Mouse (Mus musculus): ENCODE measurements around the gene Msi2.

Msi2 gene

GRCm38 (mm10) chr11:88607725-88608383 is 110.5 kb downstream of the Msi2 start:
- in situ Hi-C loops (cut with MboI; ENCODE audit: low pct_unique_long_range_greater_than_20kb in 1 of 2, low sequenced_read_pairs in 2 of 2, unreplicated experiment in 1 of 2) = no loop called here

GRCm38 (mm10) chr11:88605771-88606170 is 112.5 kb downstream of the Msi2 start:
- in situ Hi-C loops (cut with MboI; ENCODE audit: low pct_unique_long_range_greater_than_20kb in 1 of 2, low sequenced_read_pairs in 2 of 2, unreplicated experiment in 1 of 2) = no loop called here

GRCm38 (mm10) chr11:88605098-88605525 is 113.2 kb downstream of the Msi2 start:
- in situ Hi-C loops (cut with MboI; ENCODE audit: low pct_unique_long_range_greater_than_20kb in 1 of 2, low sequenced_read_pairs in 2 of 2, unreplicated experiment in 1 of 2) = no loop called here

- in situ Hi-C loops (cut with MboI; ENCODE audit: low pct_unique_long_range_greater_than_20kb in 1 of 2, low sequenced_read_pairs in 2 of 2, unreplicated experiment in 1 of 2) = no loop called here
Observed at GRCm38 (mm10) chr11:88604635-88605034, 113.7 kb downstream of the Msi2 start.

GRCm38 (mm10) chr11:88603366-88603765 is 114.9 kb downstream of the Msi2 start:
- in situ Hi-C loops (cut with MboI; ENCODE audit: low pct_unique_long_range_greater_than_20kb in 1 of 2, low sequenced_read_pairs in 2 of 2, unreplicated experiment in 1 of 2) = no loop called here

GRCm38 (mm10) chr11:88602471-88603120 is 115.7 kb downstream of the Msi2 start:
- in situ Hi-C loops (cut with MboI; ENCODE audit: low pct_unique_long_range_greater_than_20kb in 1 of 2, low sequenced_read_pairs in 2 of 2, unreplicated experiment in 1 of 2) = no loop called here

GRCm38 (mm10) chr11:88600194-88600593 is 118.1 kb downstream of the Msi2 start:
- in situ Hi-C loops (cut with MboI; ENCODE audit: low pct_unique_long_range_greater_than_20kb in 1 of 2, low sequenced_read_pairs in 2 of 2, unreplicated experiment in 1 of 2) = no loop called here

GRCm38 (mm10) chr11:88599332-88600130 is 118.8 kb downstream of the Msi2 start:
- in situ Hi-C loops (cut with MboI; ENCODE audit: low pct_unique_long_range_greater_than_20kb in 1 of 2, low sequenced_read_pairs in 2 of 2, unreplicated experiment in 1 of 2) = no loop called here

GRCm38 (mm10) chr11:88598848-88599175 is 119.5 kb downstream of the Msi2 start:
- in situ Hi-C loops (cut with MboI; ENCODE audit: low pct_unique_long_range_greater_than_20kb in 1 of 2, low sequenced_read_pairs in 2 of 2, unreplicated experiment in 1 of 2) = no loop called here

- in situ Hi-C loops (cut with MboI; ENCODE audit: low pct_unique_long_range_greater_than_20kb in 1 of 2, low sequenced_read_pairs in 2 of 2, unreplicated experiment in 1 of 2) = no loop called here
Observed at GRCm38 (mm10) chr11:88598150-88598847, 120.0 kb downstream of the Msi2 start.

- in situ Hi-C loops (cut with MboI; ENCODE audit: low pct_unique_long_range_greater_than_20kb in 1 of 2, low sequenced_read_pairs in 2 of 2, unreplicated experiment in 1 of 2) = no loop called here
Observed at GRCm38 (mm10) chr11:88595616-88596015, 122.7 kb downstream of the Msi2 start.

GRCm38 (mm10) chr11:88594804-88595611 is 123.3 kb downstream of the Msi2 start:
- in situ Hi-C loops (cut with MboI; ENCODE audit: low pct_unique_long_range_greater_than_20kb in 1 of 2, low sequenced_read_pairs in 2 of 2, unreplicated experiment in 1 of 2) = no loop called here

- in situ Hi-C loops (cut with MboI; ENCODE audit: low pct_unique_long_range_greater_than_20kb in 1 of 2, low sequenced_read_pairs in 2 of 2, unreplicated experiment in 1 of 2) = no loop called here
Observed at GRCm38 (mm10) chr11:88594010-88594409, 124.3 kb downstream of the Msi2 start.

GRCm38 (mm10) chr11:88592099-88592498 is 126.2 kb downstream of the Msi2 start:
- in situ Hi-C loops (cut with MboI; ENCODE audit: low pct_unique_long_range_greater_than_20kb in 1 of 2, low sequenced_read_pairs in 2 of 2, unreplicated experiment in 1 of 2) = no loop called here

GRCm38 (mm10) chr11:88590647-88591046 is 127.7 kb downstream of the Msi2 start:
- in situ Hi-C loops (cut with MboI; ENCODE audit: low pct_unique_long_range_greater_than_20kb in 1 of 2, low sequenced_read_pairs in 2 of 2, unreplicated experiment in 1 of 2) = no loop called here

GRCm38 (mm10) chr11:88589641-88590040 is 128.7 kb downstream of the Msi2 start:
- in situ Hi-C loops (cut with MboI; ENCODE audit: low pct_unique_long_range_greater_than_20kb in 1 of 2, low sequenced_read_pairs in 2 of 2, unreplicated experiment in 1 of 2) = no loop called here

- in situ Hi-C loops (cut with MboI; ENCODE audit: low pct_unique_long_range_greater_than_20kb in 1 of 2, low sequenced_read_pairs in 2 of 2, unreplicated experiment in 1 of 2) = no loop called here
Observed at GRCm38 (mm10) chr11:88588688-88589210, 129.6 kb downstream of the Msi2 start.

GRCm38 (mm10) chr11:88587710-88588109 is 130.6 kb downstream of the Msi2 start:
- in situ Hi-C loops (cut with MboI; ENCODE audit: low pct_unique_long_range_greater_than_20kb in 1 of 2, low sequenced_read_pairs in 2 of 2, unreplicated experiment in 1 of 2) = no loop called here

All from mouse embryonic stem cell (cell line).